ENCODE assay signal across 7 mouse cellular contexts in the genomic region with DNA sequence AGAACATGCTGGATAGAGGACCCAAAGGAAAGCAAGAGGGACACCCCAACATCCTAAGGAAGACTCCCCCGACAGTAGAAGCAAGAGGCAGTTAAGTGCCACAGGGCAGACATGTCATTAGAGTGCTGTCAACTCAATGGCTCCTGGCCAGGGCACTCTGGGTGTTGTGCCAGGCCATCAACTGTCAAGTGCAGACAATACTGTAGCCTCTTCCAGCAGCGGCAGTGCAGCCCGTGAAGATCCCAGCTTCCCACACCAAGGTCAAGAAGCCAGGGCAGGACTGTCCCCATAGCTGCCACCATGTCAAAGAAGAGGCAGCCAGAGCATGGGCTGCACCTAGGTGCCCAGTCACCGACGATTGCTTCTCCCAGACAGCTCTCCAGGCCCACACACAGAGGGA. TPM values are rescaled to one million over a fixed set of nuclear protein-coding genes. Genes with fewer than 3 reads are reported as not detected.
DNase-seq lines count a peak whose midpoint lies in the region; ATAC-seq and TF ChIP-seq lines count a peak whose summit lies in the region.

No protein-coding gene starts in this region.

- no peak for TF ChIP-seq EP300 in lung, postnatal 0 days (IDR thresholded peaks at IDR 0.05)

- H3K36me3 ChIP-seq in embryonic facial prominence, embryonic 11.5 days (replicated peaks; ENCODE audit: control insufficient read depth, insufficient read depth, low read depth, low read length): peaks cover 3% of the 10 kb centered on the region
- H3K36me3 ChIP-seq in hindbrain, embryonic 15.5 days: 0 out of 2 replicates have a peak, but pooled peaks cover 4% of the 10 kb centered on the region
- H3K36me3 ChIP-seq in lung, postnatal 0 days (ENCODE audit: insufficient read depth, low read length): no peaks in the 10 kb centered on the region
- H3K36me3 ChIP-seq in stomach, embryonic 16.5 days (ENCODE audit: control insufficient read depth, insufficient read depth, low read length): no peaks in the 10 kb centered on the region

- peak overlapping the region; percentile 91 for H3K4me3 ChIP-seq in embryonic facial prominence, embryonic 11.5 days (ENCODE audit: low read depth, low read length)
- peak overlapping the region; percentile 97 for H3K4me3 ChIP-seq in hindbrain, embryonic 15.5 days
- H3K4me3 ChIP-seq in lung, postnatal 0 days (ENCODE audit: low read depth, low read length): peak overlapping the region; percentile 86
- peak overlapping the region; percentile 78 for H3K4me3 ChIP-seq in stomach, embryonic 16.5 days (replicated peaks; ENCODE audit: low read length)

- peaks cover 16% of the 10 kb centered on the region for H3K4me1 ChIP-seq in embryonic facial prominence, embryonic 11.5 days (ENCODE audit: control insufficient read depth, insufficient read depth, low read length)
- H3K4me1 ChIP-seq in hindbrain, embryonic 15.5 days (replicated peaks): peaks cover 64% of the 10 kb centered on the region
- peaks cover 37% of the 10 kb centered on the region for H3K4me1 ChIP-seq in lung, postnatal 0 days (ENCODE audit: insufficient read depth, low read depth, low read length)
- peaks cover 54% of the 10 kb centered on the region for H3K4me1 ChIP-seq in stomach, embryonic 16.5 days (ENCODE audit: control insufficient read depth, insufficient read depth, low read length)

- TF ChIP-seq CTCF in lung, postnatal 0 days (IDR thresholded peaks at IDR 0.05): no peak

- H3K9ac ChIP-seq in embryonic facial prominence, embryonic 11.5 days (replicated peaks; ENCODE audit: low read length): peak overlapping the region; percentile 99
- peak overlapping the region; percentile 99 for H3K9ac ChIP-seq in hindbrain, embryonic 15.5 days
- H3K9ac ChIP-seq in lung, postnatal 0 days (replicated peaks; ENCODE audit: low read depth): peak overlapping the region; percentile 88
- H3K9ac ChIP-seq in stomach, embryonic 16.5 days (ENCODE audit: low read length): peak overlapping the region; percentile 92

- peak overlapping the region; percentile 85 for H3K4me2 ChIP-seq in embryonic facial prominence, embryonic 11.5 days (ENCODE audit: low read depth, low read length)
- peak overlapping the region; percentile 87 for H3K4me2 ChIP-seq in hindbrain, embryonic 15.5 days
- H3K4me2 ChIP-seq in lung, postnatal 0 days (replicated peaks; ENCODE audit: low read depth, low read length): peak overlapping the region; percentile 83
- peak overlapping the region; percentile 74 for H3K4me2 ChIP-seq in stomach, embryonic 16.5 days (ENCODE audit: low read depth, low read length)

- DNase-seq in right cerebral cortex, postnatal 4 days: peak; percentile 61
- no peak for DNase-seq in right cerebral cortex, postnatal 14 days
- DNase-seq in embryonic facial prominence, embryonic 11.5 days (ENCODE audit: low spot score): no peak
- peak; percentile 44 for DNase-seq in lung, postnatal 0 days (ENCODE audit: low spot score)
- DNase-seq in urinary bladder, adult 2 months (ENCODE audit: low spot score): no peak

- 38% methylated on average over 5 of the region's 5 CpGs for WGBS in embryonic facial prominence, embryonic 11.5 days
- 2% methylated on average over 5 of the region's 5 CpGs for whole genome bisulfite sequencing in hindbrain, embryonic 15.5 days
- WGBS in lung, postnatal 0 days: 14% methylated on average over 5 of the region's 5 CpGs
- WGBS in stomach, embryonic 16.5 days: 30% methylated on average over 5 of the region's 5 CpGs

- H3K27me3 ChIP-seq in embryonic facial prominence, embryonic 11.5 days (ENCODE audit: control insufficient read depth, insufficient read depth, low read length): no peaks in the 10 kb centered on the region
- no peaks in the 10 kb centered on the region for H3K27me3 ChIP-seq in hindbrain, embryonic 15.5 days
- no peaks in the 10 kb centered on the region for H3K27me3 ChIP-seq in lung, postnatal 0 days (replicated peaks; ENCODE audit: insufficient read depth, low read length)
- no peaks in the 10 kb centered on the region for H3K27me3 ChIP-seq in stomach, embryonic 16.5 days (ENCODE audit: control insufficient read depth, insufficient read depth, low read length)

- H3K27ac ChIP-seq in embryonic facial prominence, embryonic 11.5 days (replicated peaks; ENCODE audit: low read depth, low read length): no peak overlapping the region
- H3K27ac ChIP-seq in hindbrain, embryonic 15.5 days (replicated peaks): peak overlapping the region; percentile 99
- peak overlapping the region; percentile 95 for H3K27ac ChIP-seq in lung, postnatal 0 days (ENCODE audit: low read length)
- H3K27ac ChIP-seq in stomach, embryonic 16.5 days (ENCODE audit: low read length): peak overlapping the region; percentile 93

- no peaks in the 10 kb centered on the region for H3K9me3 ChIP-seq in embryonic facial prominence, embryonic 11.5 days (replicated peaks; ENCODE audit: control insufficient read depth, low read length)
- no peaks in the 10 kb centered on the region for H3K9me3 ChIP-seq in hindbrain, embryonic 15.5 days
- H3K9me3 ChIP-seq in lung, postnatal 0 days (ENCODE audit: low read length): no peaks in the 10 kb centered on the region
- no peaks in the 10 kb centered on the region for H3K9me3 ChIP-seq in stomach, embryonic 16.5 days (replicated peaks; ENCODE audit: control insufficient read depth, low read length)

- no peak for ATAC-seq in embryonic facial prominence, embryonic 11.5 days (replicated peaks; ENCODE audit: insufficient number of reproducible peaks, low FRiP score, low TSS enrichment, low read depth)
- ATAC-seq in hindbrain, embryonic 15.5 days (ENCODE audit: low FRiP score, low read depth): no peak
- ATAC-seq in lung, postnatal 0 days: peak; percentile 1; the same call in 1 of the 2 replicates
- no peak for ATAC-seq in stomach, embryonic 16.5 days (ENCODE audit: insufficient read depth, low FRiP score)

RNA-seq across cellular contexts. Expression of gene Soga1, which starts 1.9 kb away (rescaled TPM):
- 5.4 and 5.6 TPM in 2 replicates for polyA plus RNA-seq in embryonic facial prominence, embryonic 11.5 days (2014; fragmentation: Nextera tagmentation; extraction: Ambion mirVana)
- polyA plus RNA-seq in hindbrain, embryonic 15.5 days (2015; fragmentation: Nextera tagmentation; extraction: Ambion mirVana): 5.2 and 6.3 TPM in 2 replicates
- polyA plus RNA-seq in lung, postnatal 0 days (2015; fragmentation: Nextera tagmentation; extraction: Ambion mirVana): 2.5 and 3.1 TPM in 2 replicates
- 2.1 and 2.6 TPM in 2 replicates for polyA plus RNA-seq in stomach, embryonic 16.5 days (2015; fragmentation: Nextera tagmentation; extraction: Ambion mirVana)
- 3.0 and 7.1 TPM in 2 replicates for polyA plus RNA-seq in urinary bladder, adult 2 months (2012; rRNA removed)

RNA-seq across cellular contexts. Expression of gene Tldc2, which starts 9.7 kb away (rescaled TPM):
- not detected in 2 replicates for polyA plus RNA-seq in embryonic facial prominence, embryonic 11.5 days (2014; fragmentation: Nextera tagmentation; extraction: Ambion mirVana)
- polyA plus RNA-seq in hindbrain, embryonic 15.5 days (2015; fragmentation: Nextera tagmentation; extraction: Ambion mirVana): not detected in 2 replicates
- polyA plus RNA-seq in lung, postnatal 0 days (2015; fragmentation: Nextera tagmentation; extraction: Ambion mirVana): not detected in 2 replicates
- not detected in 2 replicates for polyA plus RNA-seq in stomach, embryonic 16.5 days (2015; fragmentation: Nextera tagmentation; extraction: Ambion mirVana)
- 0.19 TPM in 1 of 2 replicates, not detected in the other for polyA plus RNA-seq in urinary bladder, adult 2 months (2012; rRNA removed)

RNA-seq across cellular contexts. Expression of gene Samhd1, which starts 57.9 kb away (rescaled TPM):
- polyA plus RNA-seq in embryonic facial prominence, embryonic 11.5 days (2014; fragmentation: Nextera tagmentation; extraction: Ambion mirVana): 33.3 and 34.0 TPM in 2 replicates
- polyA plus RNA-seq in hindbrain, embryonic 15.5 days (2015; fragmentation: Nextera tagmentation; extraction: Ambion mirVana): 9.7 and 12.3 TPM in 2 replicates
- 103 and 110 TPM in 2 replicates for polyA plus RNA-seq in lung, postnatal 0 days (2015; fragmentation: Nextera tagmentation; extraction: Ambion mirVana)
- 27.2 and 29.1 TPM in 2 replicates for polyA plus RNA-seq in stomach, embryonic 16.5 days (2015; fragmentation: Nextera tagmentation; extraction: Ambion mirVana)
- polyA plus RNA-seq in urinary bladder, adult 2 months (2012; rRNA removed): 57.2 and 77.9 TPM in 2 replicates

Comparison
In these comparisons a context has a peak if more than half of its experiments do, and no peak if none do; other contexts are left out.
1. DNase-seq: peak in right cerebral cortex, postnatal 4 days (single experiment) and lung, postnatal 0 days (single experiment); none in right cerebral cortex, postnatal 14 days (single experiment), embryonic facial prominence, embryonic 11.5 days (single experiment) and urinary bladder, adult 2 months (single experiment).
2. Peak in every context shown above with its lines, with median percentiles within 50 percentile points of each other: H3K4me2 ChIP-seq, H3K4me3 ChIP-seq and H3K9ac ChIP-seq.